Mouse (Mus musculus) limb, embryonic 15.5 days (tissue): ENCODE data around the gene Akr1c13. TPM values are rescaled to one million over a fixed set of nuclear protein-coding genes. Genes with fewer than 3 reads are reported as not detected.

Source experiments
- polyA plus RNA-seq: library from polyadenylated mRNA; unstranded; fragments of >200 nt; fragmentation: Nextera tagmentation; extraction: Ambion mirVana; gene quantifications from 2 replicates; pipeline ENCODE4 v1.2.1, GENCODE M21; 2015

Gene Akr1c13
- polyA plus RNA-seq, 1 experiment from 2014 or later, result 1.5 TPM

Other genes starting within 250 kb of the Akr1c13 start
- gene Ucn3, start 245.8 kb upstream of the Akr1c13 start, polyA plus RNA-seq, result not detected in 2 replicates
- 2.1 and 2.7 TPM in 2 replicates for gene Akr1c14, start 142.1 kb upstream of the Akr1c13 start, polyA plus RNA-seq
- gene Akr1c18, start 40.5 kb upstream of the Akr1c13 start, polyA plus RNA-seq, result 0.24 and 1.1 TPM in 2 replicates
- gene Akr1c19, start 37.5 kb downstream of the Akr1c13 start, polyA plus RNA-seq, result 0.36 and 0.42 TPM in 2 replicates
- not detected in 2 replicates for gene Akr1c12, start 88.3 kb downstream of the Akr1c13 start, polyA plus RNA-seq
- gene Akr1c6, start 243.2 kb downstream of the Akr1c13 start, polyA plus RNA-seq, result not detected in 2 replicates